Mouse (Mus musculus) neural tube, embryonic 12.5 days (tissue): ENCODE data around the gene Rfxank. TPM values are rescaled to one million over a fixed set of nuclear protein-coding genes. Genes with fewer than 3 reads are reported as not detected.

ENCODE experiments used
- ATAC-seq: fragments of 200-750 bp; cut with Nextera tagmentation; 2 replicates; pipeline ENCODE4 v1.8.0; 2017; ENCODE audit warnings: low read depth, mild to moderate bottlenecking, moderate TSS enrichment, moderate library complexity; ENCODE audit not compliant: low FRiP score
- H3K27ac ChIP-seq: fragments of 300-500 bp; sonication (generic); 2 replicates; pipeline ENCODE4 v1.5.1; 2016
- H3K27me3 ChIP-seq: fragments of 300-500 bp; sonication (generic); replicated peaks from 2 replicates; pipeline ENCODE4 v1.6.1; 2016; ENCODE audit warnings: mild to moderate bottlenecking
- H3K36me3 ChIP-seq: fragments of 300-500 bp; sonication (generic); 2 replicates; pipeline ENCODE4 v1.6.1; 2016; ENCODE audit warnings: mild to moderate bottlenecking
- H3K4me1 ChIP-seq: fragments of 300-500 bp; sonication (generic); 2 replicates; pipeline ENCODE4 v1.6.1; 2016
- H3K4me2 ChIP-seq: fragments of 300-500 bp; sonication (generic); replicated peaks from 2 replicates; pipeline ENCODE4 v1.6.1; 2016; ENCODE audit warnings: mild to moderate bottlenecking
- H3K4me3 ChIP-seq: fragments of 300-500 bp; sonication (generic); 2 replicates; pipeline ENCODE4 v1.5.1; 2016
- H3K9ac ChIP-seq: fragments of 300-500 bp; sonication (generic); 2 replicates; pipeline ENCODE4 v1.6.1; 2016; ENCODE audit warnings: mild to moderate bottlenecking
- H3K9me3 ChIP-seq: fragments of 300-500 bp; sonication (generic); 2 replicates; pipeline ENCODE4 v1.6.1; 2016; ENCODE audit warnings: mild to moderate bottlenecking
- WGBS: fragments of 180-500 bp; shearing (Covaris S2); methylation state at CpG from one replicate; pipeline ENCODE4 v1.1.7; 2016; 5-methylcytosine and 5-hydroxymethylcytosine counted together
- microRNA-seq: library from miRNA; unstranded; fragments of <30 nt; microRNA quantifications from one replicate; pipeline ENCODE4, GENCODE M21; 2017
- polyA plus RNA-seq: library from polyadenylated mRNA; unstranded; fragments of >200 nt; fragmentation: Nextera tagmentation; extraction: Ambion mirVana; gene quantifications from 2 replicates; pipeline ENCODE4 v1.2.1, GENCODE M21; 2016

The Rfxank gene
- polyA plus RNA-seq, 1 experiment from 2014 or later: 17.2 TPM

DNA sequence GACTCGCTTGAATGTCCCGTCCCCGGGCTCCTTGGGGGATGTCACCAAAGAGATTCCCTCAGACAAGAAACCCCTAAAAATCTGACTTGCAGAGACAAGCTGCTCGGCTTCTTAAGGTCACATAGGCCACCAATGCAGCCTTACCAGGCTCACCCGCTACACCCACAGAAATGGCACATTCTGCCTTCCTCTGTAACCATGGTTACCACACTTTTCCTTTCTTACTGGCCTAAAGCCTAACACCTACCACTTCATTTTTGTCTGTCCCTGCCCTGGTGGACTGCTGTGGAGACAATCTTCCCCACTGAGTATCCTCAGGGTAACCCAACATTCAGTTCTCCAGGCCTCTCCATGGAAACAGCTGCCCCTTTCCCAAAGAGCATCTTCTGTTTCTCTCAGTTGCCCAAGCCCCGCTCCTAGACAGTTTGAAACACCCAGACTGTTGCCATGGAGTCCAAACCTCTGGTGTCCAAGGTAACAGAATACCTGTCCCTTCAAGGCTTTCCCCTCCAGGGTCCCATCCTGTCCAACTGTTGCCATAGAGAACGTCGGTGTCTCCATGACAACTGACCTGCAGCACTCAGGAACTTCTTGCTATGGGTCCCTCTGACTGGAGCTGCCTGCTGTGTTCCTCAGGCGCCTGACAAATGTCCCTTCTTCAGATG lies 49.5 kb downstream of the Rfxank start:
- Histone ChIP-seq H3K4me2 (no peak overlapping the region; the same call in 1 of the 2 replicates), H3K27me3 (peaks cover 62% of the 10 kb centered on the region), H3K9ac (no peak overlapping the region), H3K27ac (no peak overlapping the region), H3K4me1 (peaks cover 26% of the 10 kb centered on the region), H3K36me3 (peaks cover 3% of the 10 kb centered on the region; the same call in 1 of the 2 replicates), H3K4me3 (no peak overlapping the region), H3K9me3 (no peaks in the 10 kb centered on the region)
- peak; percentile 37 for ATAC-seq
- 40% methylated on average over 9 of the region's 9 CpGs for WGBS

DNA sequence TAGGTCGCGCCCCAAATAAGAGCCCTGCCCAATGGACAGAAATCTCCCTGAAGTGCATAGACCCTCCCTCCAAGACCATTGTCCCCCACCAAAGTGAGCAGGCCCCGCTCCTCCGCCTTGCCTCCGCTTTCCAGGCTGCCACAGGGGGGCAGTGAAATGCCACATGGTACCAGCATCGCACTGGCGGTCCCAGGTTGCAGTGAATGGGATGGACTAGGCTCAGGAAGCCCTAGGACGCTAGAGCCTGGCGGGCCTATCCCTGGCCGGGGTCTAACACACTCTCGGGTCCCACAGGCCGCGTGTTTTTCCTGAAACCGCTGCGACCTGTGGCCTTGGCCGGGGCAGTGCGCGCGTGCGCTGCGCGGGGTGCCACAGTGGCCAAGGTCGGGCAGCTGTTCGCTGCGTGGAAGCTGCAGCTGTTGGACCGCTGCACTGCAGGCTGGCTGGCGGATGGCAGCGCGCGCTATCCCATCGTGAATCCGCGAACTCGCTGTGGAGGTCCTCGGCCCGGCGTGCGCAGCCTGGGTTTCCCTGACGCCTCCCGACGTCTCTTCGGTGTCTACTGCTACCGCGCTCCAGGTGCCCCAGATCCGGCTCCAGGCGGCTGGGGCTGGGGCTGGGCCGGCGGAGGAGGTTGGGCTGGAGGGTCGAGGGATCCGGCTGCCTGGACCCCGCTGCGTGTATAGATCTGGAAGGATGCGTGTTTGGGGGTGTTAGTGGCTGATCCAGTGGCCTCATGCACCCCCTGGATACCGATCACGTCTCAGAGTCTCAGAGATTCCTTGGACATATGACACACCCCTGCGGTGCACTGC lies 50.9 kb downstream of the Rfxank start:
- Histone ChIP-seq H3K9ac (peak overlapping the region; percentile 13), H3K9me3 (no peaks in the 10 kb centered on the region), H3K27ac (no peak overlapping the region), H3K4me1 (peaks cover 39% of the 10 kb centered on the region), H3K4me2 (peak overlapping the region; percentile 64), H3K27me3 (peaks cover 74% of the 10 kb centered on the region), H3K36me3 (no peaks in the 10 kb centered on the region), H3K4me3 (peak overlapping the region; percentile 28)
- peak; percentile 54; the same call in 1 of the 2 replicates for ATAC-seq
- 4% methylated on average over 56 of the region's 56 CpGs for WGBS

DNA sequence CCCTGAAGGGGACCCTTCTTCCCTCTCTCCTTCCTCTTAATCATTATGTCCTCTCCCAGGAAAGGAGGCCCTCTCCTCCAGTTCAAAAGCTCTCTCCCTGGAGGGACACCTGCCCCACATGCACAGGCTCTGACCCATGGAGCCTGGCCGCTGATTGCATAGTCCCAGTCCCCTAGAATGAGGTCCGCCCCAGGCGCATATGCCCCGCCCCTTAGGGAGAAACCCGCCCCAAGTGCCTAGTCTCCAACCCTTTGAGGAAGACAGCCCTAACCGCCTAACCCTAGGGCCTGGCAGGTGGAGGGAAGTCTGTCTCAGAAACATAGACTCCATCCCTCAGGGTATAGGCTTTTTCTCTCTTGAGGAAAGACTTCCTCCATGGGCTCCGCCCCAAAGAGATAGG lies 51.7 kb downstream of the Rfxank start:
- Histone ChIP-seq H3K4me3 (no peak overlapping the region), H3K9ac (no peak overlapping the region), H3K4me2 (no peak overlapping the region), H3K9me3 (no peaks in the 10 kb centered on the region), H3K36me3 (no peaks in the 10 kb centered on the region), H3K4me1 (peaks cover 39% of the 10 kb centered on the region), H3K27me3 (peaks cover 82% of the 10 kb centered on the region), H3K27ac (no peak overlapping the region)
- WGBS: 7% methylated on average over 7 of the region's 7 CpGs
- ATAC-seq: no peak

DNA sequence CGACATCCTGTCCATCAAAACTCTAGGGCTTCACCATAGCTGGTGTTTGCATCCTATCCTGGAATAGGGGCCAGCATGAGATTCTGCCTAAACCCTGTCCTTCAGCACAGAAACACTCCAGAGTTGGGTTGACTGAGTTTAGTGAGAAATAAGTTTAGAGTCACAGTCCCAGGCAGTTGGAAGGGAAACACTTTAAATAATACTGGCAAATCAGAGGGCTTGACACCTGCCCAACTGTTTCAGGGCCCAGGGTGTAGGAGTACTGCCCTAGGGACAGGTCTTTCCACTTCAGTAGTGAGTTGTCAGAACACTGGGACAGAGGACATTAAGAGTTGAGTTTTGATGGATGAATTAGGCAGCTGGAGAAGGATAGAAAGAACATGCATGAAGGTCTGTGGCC lies 52.8 kb downstream of the Rfxank start:
- Histone ChIP-seq H3K9ac (no peak overlapping the region), H3K4me3 (no peak overlapping the region), H3K27me3 (peaks cover 90% of the 10 kb centered on the region), H3K4me1 (peaks cover 39% of the 10 kb centered on the region), H3K9me3 (no peaks in the 10 kb centered on the region), H3K4me2 (no peak overlapping the region), H3K36me3 (no peaks in the 10 kb centered on the region), H3K27ac (no peak overlapping the region)
- no peak for ATAC-seq
- WGBS: 35% methylated on average over 1 of the region's 1 CpGs

DNA sequence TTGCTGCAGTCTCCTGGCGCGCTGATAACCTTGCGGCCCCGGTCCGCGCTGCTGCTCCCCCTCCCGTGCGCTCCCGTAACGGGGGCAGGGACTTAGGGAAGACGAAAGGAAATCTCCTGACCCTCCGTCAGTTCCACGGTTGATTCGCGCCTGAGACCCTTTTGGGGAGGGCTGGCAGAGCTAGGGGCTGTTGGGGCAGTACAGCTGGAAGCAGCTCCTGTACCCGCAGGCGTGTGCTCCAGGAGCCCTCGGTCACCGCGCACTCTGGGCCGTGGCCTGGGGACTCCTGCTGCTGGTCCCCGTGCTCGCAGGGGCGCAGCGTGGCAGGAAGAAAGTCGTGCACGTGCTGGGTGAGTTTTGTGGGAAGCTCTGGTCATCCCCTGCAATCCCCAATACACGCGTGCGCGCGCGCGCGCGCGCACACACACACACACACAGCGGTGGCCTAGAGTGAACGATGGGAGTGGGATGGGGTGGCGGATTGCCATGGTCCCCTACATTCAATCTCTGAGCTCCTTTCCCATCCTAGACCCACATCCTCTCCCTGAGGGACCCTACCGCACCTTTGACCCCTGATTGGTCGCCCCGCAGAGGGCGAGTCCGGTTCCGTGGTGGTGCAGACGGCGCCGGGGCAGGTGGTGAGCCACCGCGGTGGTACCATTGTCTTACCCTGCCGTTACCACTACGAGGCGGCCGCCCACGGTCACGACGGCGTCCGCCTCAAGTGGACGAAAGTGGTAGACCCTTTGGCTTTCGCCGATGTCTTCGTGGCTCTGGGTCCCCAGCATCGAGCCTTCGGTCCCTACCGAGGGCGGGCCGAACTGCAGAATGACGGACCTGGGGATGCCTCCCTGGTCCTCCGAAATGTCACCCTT lies 54.5 kb downstream of the Rfxank start:
- 0 out of 2 replicates have a peak, but pooled peaks have one; percentile 14 for ATAC-seq

DNA sequence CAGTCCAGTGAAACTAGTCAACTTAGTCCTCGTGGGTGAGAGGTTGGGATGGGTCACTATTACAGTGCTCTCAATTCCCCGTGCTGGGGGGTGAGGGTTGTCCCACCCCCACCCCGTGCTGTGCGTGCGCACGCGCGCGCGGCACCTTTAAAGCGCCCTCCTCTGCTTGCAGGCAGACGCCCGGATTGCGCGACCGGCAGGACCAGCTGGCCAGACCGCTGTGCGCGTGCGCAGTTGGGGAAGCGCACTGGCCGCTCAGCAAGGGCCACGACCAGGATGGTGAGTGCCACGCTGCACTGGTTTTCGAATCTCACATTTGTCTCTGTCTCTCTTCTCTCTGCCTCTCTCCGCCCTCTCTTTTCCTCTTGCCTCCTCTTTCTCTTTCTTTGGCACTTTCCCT lies 55.7 kb downstream of the Rfxank start, which contains the start of gene Hapln4:
Gene Hapln4, plus strand, starts transcription at position 173 of the 400 bp plus-strand sequence.
- under 1% methylated on average over 26 of the region's 26 CpGs for WGBS
- H3K9me3 ChIP-seq: no peaks in the 10 kb centered on the region
- no peak for ATAC-seq

More for the DNA sequence above, 54.5 kb downstream of the Rfxank start:
- H3K9ac ChIP-seq: peak overlapping the region; percentile 29; the same call in 1 of the 2 replicates
- peak overlapping the region; percentile 69 for H3K4me2 ChIP-seq
- no peaks in the 10 kb centered on the region for H3K36me3 ChIP-seq
- 1% methylated on average over 70 of the region's 71 CpGs for whole genome bisulfite sequencing
- H3K27me3 ChIP-seq: peaks cover 80% of the 10 kb centered on the region
- H3K9me3 ChIP-seq: no peaks in the 10 kb centered on the region
- peak overlapping the region; percentile 37 for H3K4me3 ChIP-seq
- no peak overlapping the region for H3K27ac ChIP-seq
- peaks cover 30% of the 10 kb centered on the region for H3K4me1 ChIP-seq

DNA sequence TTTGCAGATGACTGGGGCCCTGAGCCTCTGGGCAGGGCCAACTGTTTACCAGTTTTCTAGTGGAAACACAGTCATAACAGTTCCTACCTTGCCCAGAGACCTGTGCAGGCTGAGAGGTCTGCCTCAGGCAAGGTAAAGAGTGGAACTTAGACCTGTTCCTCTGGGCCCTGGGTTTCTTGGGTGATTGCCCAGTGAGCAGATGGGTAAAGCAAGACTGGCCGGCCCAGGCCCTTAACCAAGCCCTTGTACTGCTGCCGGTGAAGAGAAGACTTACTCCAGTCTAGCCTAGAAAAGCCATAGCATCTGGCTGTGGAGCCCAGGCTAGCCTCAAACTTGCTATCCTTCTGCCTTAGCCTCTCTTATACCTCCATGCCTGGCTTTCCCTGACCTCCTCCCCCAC lies 57.0 kb downstream of the Rfxank start:
- no peak overlapping the region for H3K27ac ChIP-seq
- ATAC-seq: no peak
- H3K9ac ChIP-seq: no peak overlapping the region
- no peak overlapping the region for H3K4me3 ChIP-seq
- peaks cover 56% of the 10 kb centered on the region for H3K27me3 ChIP-seq
- H3K36me3 ChIP-seq: no peaks in the 10 kb centered on the region
- peaks cover 18% of the 10 kb centered on the region for H3K4me1 ChIP-seq
- H3K4me2 ChIP-seq: no peak overlapping the region
- no peaks in the 10 kb centered on the region for H3K9me3 ChIP-seq
- 95% methylated on average over 2 of the region's 2 CpGs for WGBS

More for the DNA sequence above, 55.7 kb downstream of the Rfxank start, which contains the start of gene Hapln4:
- no peaks in the 10 kb centered on the region for H3K36me3 ChIP-seq
- H3K4me1 ChIP-seq: peaks cover 26% of the 10 kb centered on the region
- H3K4me3 ChIP-seq: peak within 1 kb of the TSS; percentile 37
- H3K4me2 ChIP-seq: peak within 1 kb of the TSS; percentile 69
- no peak within 1 kb of the TSS for H3K27ac ChIP-seq
- H3K9ac ChIP-seq: peak within 1 kb of the TSS; percentile 29; the same call in 1 of the 2 replicates
- H3K27me3 ChIP-seq: peaks cover 69% of the 10 kb centered on the region

Small RNAs within 50 kb of the gene (microRNA-seq; reads per million reads assigned to microRNA genes)
- gene Mir7066: 2.4 reads per million, percentile 4 among the genes with 10 or more reads in this experiment

Other genes with a start within 250 kb of the Rfxank start
- gene Tssk6, start 237.0 kb downstream of the Rfxank start, polyA plus RNA-seq: 4.1 and 4.3 TPM in 2 replicates
- 162 and 171 TPM in 2 replicates for gene Ndufa13, start 236.6 kb downstream of the Rfxank start, polyA plus RNA-seq
- 8.4 and 9.8 TPM in 2 replicates for gene Yjefn3, start 236.4 kb downstream of the Rfxank start, polyA plus RNA-seq
- gene Gatad2a, start 142.8 kb downstream of the Rfxank start, polyA plus RNA-seq: 61.3 and 66.9 TPM in 2 replicates
- 70.4 and 70.9 TPM in 2 replicates for gene Mau2, start 96.4 kb downstream of the Rfxank start, polyA plus RNA-seq
- 56.4 and 57.0 TPM in 2 replicates for gene Sugp1, start 96.3 kb downstream of the Rfxank start, polyA plus RNA-seq
- 1.2 and 1.7 TPM in 2 replicates for gene Tm6sf2, start 66.2 kb downstream of the Rfxank start, polyA plus RNA-seq
- gene Hapln4, start 55.7 kb downstream of the Rfxank start, polyA plus RNA-seq: 0.33 and 0.50 TPM in 2 replicates
- 88.8 and 93.9 TPM in 2 replicates for gene Ncan, start 18.3 kb downstream of the Rfxank start, polyA plus RNA-seq
- 29.2 and 32.0 TPM in 2 replicates for gene Nr2c2ap, start 7.8 kb downstream of the Rfxank start, polyA plus RNA-seq
- gene Borcs8, start 345 bp upstream of the Rfxank start, polyA plus RNA-seq: 44.9 and 49.1 TPM in 2 replicates
- 0.29 and 0.38 TPM in 2 replicates for gene Mef2b, start 557 bp upstream of the Rfxank start, polyA plus RNA-seq
- 55.7 and 58.6 TPM in 2 replicates for gene Tmem161a, start 33.2 kb upstream of the Rfxank start, polyA plus RNA-seq
- gene Slc25a42, start 73.2 kb upstream of the Rfxank start, polyA plus RNA-seq: 4.1 and 4.9 TPM in 2 replicates
- gene Sugp2, start 95.1 kb upstream of the Rfxank start, polyA plus RNA-seq: 68.0 and 68.2 TPM in 2 replicates
- 56.1 and 59.9 TPM in 2 replicates for gene Armc6, start 95.3 kb upstream of the Rfxank start, polyA plus RNA-seq
- gene Homer3, start 143.7 kb upstream of the Rfxank start, polyA plus RNA-seq: 94.3 and 99.6 TPM in 2 replicates
- gene Ddx49, start 163.3 kb upstream of the Rfxank start, polyA plus RNA-seq: 50.4 and 50.8 TPM in 2 replicates
- gene Cope, start 163.4 kb upstream of the Rfxank start, polyA plus RNA-seq: 266 and 267 TPM in 2 replicates
- 13.7 and 16.4 TPM in 2 replicates for gene Cers1, start 176.6 kb upstream of the Rfxank start, polyA plus RNA-seq
- 2.3 and 3.9 TPM in 2 replicates for gene Gdf1, start 190.7 kb upstream of the Rfxank start, polyA plus RNA-seq
- 29.4 and 31.3 TPM in 2 replicates for gene Upf1, start 214.1 kb upstream of the Rfxank start, polyA plus RNA-seq
- 0.42 and 0.68 TPM in 2 replicates for gene Comp, start 234.4 kb upstream of the Rfxank start, polyA plus RNA-seq